Mouse (Mus musculus) testis, postnatal 14 days (tissue): ENCODE measurements around the gene Mycl.

Source experiments
- DNase-seq: peaks from one replicate; pipeline ENCODE4 v3.0.0; 2021; ENCODE audit warnings: low spot score

Mycl gene

GRCm38 (mm10) chr4:122995404-122996220 is at the start of gene Mycl:
Gene Mycl (plus strand): TSS chr4:122995652.
- DNase-seq, result peak; percentile 71

- DNase-seq, result no peak
Observed at GRCm38 (mm10) chr4:122947223-122947622, 48.2 kb upstream of the Mycl start.

GRCm38 (mm10) chr4:122949096-122949495 is 46.4 kb upstream of the Mycl start:
- no peak for DNase-seq

- DNase-seq, result no peak
Observed at GRCm38 (mm10) chr4:122954680-122955411, 40.6 kb upstream of the Mycl start.

- DNase-seq, result peak; percentile 87
Observed at GRCm38 (mm10) chr4:122955412-122956136, 39.9 kb upstream of the Mycl start.

GRCm38 (mm10) chr4:122956301-122956700 is 39.2 kb upstream of the Mycl start:
- DNase-seq, result no peak

GRCm38 (mm10) chr4:122958491-122959031 is 36.9 kb upstream of the Mycl start:
- DNase-seq, result peak; percentile 18

GRCm38 (mm10) chr4:122959816-122960215 is 35.6 kb upstream of the Mycl start:
- no peak for DNase-seq

GRCm38 (mm10) chr4:122960321-122961099 is 34.9 kb upstream of the Mycl start:
- DNase-seq, result peak; percentile 21

- DNase-seq, result peak; percentile 84
Observed at GRCm38 (mm10) chr4:122961100-122961567, 34.3 kb upstream of the Mycl start, which contains the start of gene Mfsd2a. Gene Mfsd2a (minus strand): TSS chr4:122961188.

- DNase-seq, result no peak
Observed at GRCm38 (mm10) chr4:122961589-122961988, 33.9 kb upstream of the Mycl start.

- peak; percentile 74 for DNase-seq
Observed at GRCm38 (mm10) chr4:122962751-122963150, 32.7 kb upstream of the Mycl start.

- DNase-seq, result no peak
Observed at GRCm38 (mm10) chr4:122968106-122968505, 27.3 kb upstream of the Mycl start.

- DNase-seq, result no peak
Observed at GRCm38 (mm10) chr4:122971191-122971590, 24.3 kb upstream of the Mycl start.

GRCm38 (mm10) chr4:122971646-122972045 is 23.8 kb upstream of the Mycl start:
- no peak for DNase-seq

- no peak for DNase-seq
Observed at GRCm38 (mm10) chr4:122972056-122972455, 23.4 kb upstream of the Mycl start.

GRCm38 (mm10) chr4:122974976-122975520 is 20.4 kb upstream of the Mycl start:
- DNase-seq, result no peak

GRCm38 (mm10) chr4:122976885-122977284 is 18.6 kb upstream of the Mycl start:
- DNase-seq, result no peak

- no peak for DNase-seq
Observed at GRCm38 (mm10) chr4:122978850-122979249, 16.6 kb upstream of the Mycl start.

GRCm38 (mm10) chr4:122979826-122980225 is 15.6 kb upstream of the Mycl start:
- no peak for DNase-seq

- DNase-seq, result no peak
Observed at GRCm38 (mm10) chr4:122980684-122981083, 14.8 kb upstream of the Mycl start.
